14 mouse cellular contexts compared by ENCODE assay signal in the genomic region with DNA sequence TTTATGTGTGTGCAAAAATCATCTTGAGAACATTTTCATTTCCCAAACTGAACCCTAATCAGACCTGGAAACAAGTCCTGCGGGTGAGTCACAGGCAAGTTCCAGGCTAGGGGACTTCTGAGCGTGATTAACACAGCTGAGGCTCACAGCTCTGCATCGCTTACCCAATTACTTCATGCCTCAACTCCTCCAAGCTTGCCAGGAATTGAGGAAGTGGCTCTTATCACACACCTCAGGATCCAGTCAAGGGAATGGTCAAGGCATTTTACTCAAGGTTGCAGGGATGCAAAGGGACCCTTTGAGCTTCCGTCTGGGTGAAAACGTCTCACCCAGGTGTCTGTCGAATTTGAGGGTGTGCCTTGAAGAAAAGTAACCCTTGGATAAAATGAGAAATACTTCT. TPM values are rescaled to one million over a fixed set of nuclear protein-coding genes. Genes with fewer than 3 reads are reported as not detected.
A peak's percentile ranks its signal among the peaks of the same experiment; 100 is the strongest.
DNase-seq lines count a peak whose midpoint lies in the region; ATAC-seq and TF ChIP-seq lines count a peak whose summit lies in the region.
"Had no signal": no experiment of that assay in that cellular context is flagged by ENCODE, and none has a peak within 500 bp of the region (broad histone marks: within the 10 kb centered on the region; RNA-seq: fewer than 3 reads in every experiment).

No protein-coding gene starts in this region.

- no peaks in the 10 kb centered on the region for H3K9me3 ChIP-seq in lung, postnatal 0 days (ENCODE audit: low read length)
- H3K9me3 ChIP-seq in MEL (replicated peaks; ENCODE audit: insufficient read depth, low read length) = no peaks in the 10 kb centered on the region
- H3K9me3 ChIP-seq in embryonic facial prominence, embryonic 10.5 days = no peaks in the 10 kb centered on the region
- H3K9me3 ChIP-seq: embryonic facial prominence, embryonic 12.5 days; neural tube, embryonic 12.5 days had no signal

- no peak overlapping the region for H3K4me3 ChIP-seq in lung, postnatal 0 days (ENCODE audit: low read depth, low read length)
- H3K4me3 ChIP-seq in MEL (ENCODE audit: control insufficient read depth in 1 of 2, insufficient read depth in 1 of 2, low read depth in 2 of 2, low read length in 2 of 2) (no peak overlapping the region), myocyte (no peak overlapping the region)
- H3K4me3 ChIP-seq in left cerebral cortex, adult 2 months = no peak overlapping the region
- no peak overlapping the region for H3K4me3 ChIP-seq in embryonic facial prominence, embryonic 10.5 days
- H3K4me3 ChIP-seq: embryonic facial prominence, embryonic 12.5 days; neural tube, embryonic 12.5 days had no signal

- ATAC-seq in lung, postnatal 0 days = peak; percentile 85
- ATAC-seq: activated CD4-positive, CD25-positive, alpha-beta regulatory T cell, adult 4 months had no signal

- H3K36me3 ChIP-seq in lung, postnatal 0 days (ENCODE audit: insufficient read depth, low read length) = no peaks in the 10 kb centered on the region
- H3K36me3 ChIP-seq in MEL (ENCODE audit: control insufficient read depth in 1 of 2, insufficient read depth in 2 of 2, low read length in 2 of 2) (peaks cover 0 to 14% of the 10 kb centered on the region in 2 experiments; a peak in 2 of 4 replicates), myocyte (ENCODE audit: control insufficient read depth, insufficient read depth) (no peaks in the 10 kb centered on the region)
- H3K36me3 ChIP-seq in embryonic facial prominence, embryonic 10.5 days (replicated peaks) = no peaks in the 10 kb centered on the region
- H3K36me3 ChIP-seq: embryonic facial prominence, embryonic 12.5 days; neural tube, embryonic 12.5 days had no signal

- intact Hi-C loops in left cerebral cortex, adult 2 months (cut with DNase I) = no loop called here

- no peak for TF ChIP-seq RAD21 in MEL (IDR thresholded peaks at IDR 0.05; ENCODE audit: low read depth, low read length)

- H3K4me2 ChIP-seq in lung, postnatal 0 days (replicated peaks; ENCODE audit: low read depth, low read length) = no peak overlapping the region
- peak overlapping the region; percentile 68 for H3K4me2 ChIP-seq in myocyte (ENCODE audit: low read depth)
- H3K4me2 ChIP-seq: embryonic facial prominence, embryonic 12.5 days; neural tube, embryonic 12.5 days had no signal

- H3K9ac ChIP-seq in lung, postnatal 0 days (replicated peaks; ENCODE audit: low read depth) = no peak overlapping the region
- H3K9ac ChIP-seq in MEL (ENCODE audit: control insufficient read depth, low read depth, low read length, poor library complexity, severe bottlenecking) = no peak overlapping the region
- H3K9ac ChIP-seq: embryonic facial prominence, embryonic 12.5 days; neural tube, embryonic 12.5 days had no signal

- H3K27ac ChIP-seq in lung, postnatal 0 days (ENCODE audit: low read length) = no peak overlapping the region
- H3K27ac ChIP-seq in MEL (ENCODE audit: control insufficient read depth, low read depth, low read length) = 0 out of 2 replicates have a peak overlapping the region, but pooled peaks have one; percentile 7
- H3K27ac ChIP-seq in left cerebral cortex, adult 2 months = no peak overlapping the region
- H3K27ac ChIP-seq in embryonic facial prominence, embryonic 10.5 days (replicated peaks) = no peak overlapping the region
- H3K27ac ChIP-seq: embryonic facial prominence, embryonic 12.5 days; neural tube, embryonic 12.5 days had no signal

- DNase-seq in lung, postnatal 0 days (ENCODE audit: low spot score) = peak; percentile 41
- DNase-seq in lung, adult 18-20 months = no peak
- peak; percentile 83 for DNase-seq in MEL (ENCODE audit: low read depth, low spot score)
- DNase-seq in brain, embryonic 14.5 days (ENCODE audit: low read depth) = peak; percentile 39
- no peak for DNase-seq in left cerebral cortex, adult 2 months (ENCODE audit: extremely low spot score in 1 of 2, low spot score in 2 of 2)
- no peak for DNase-seq in embryonic facial prominence, embryonic 10.5 days (ENCODE audit: low spot score)
- DNase-seq: gastrocnemius, postnatal 36 days; spleen, adult 18-20 months had no signal

- no peak for TF ChIP-seq CTCF in lung, postnatal 0 days (IDR thresholded peaks at IDR 0.05)
- TF ChIP-seq CTCF in MEL (IDR thresholded peaks at IDR 0.05 in 2 of 3, conservative IDR thresholded peaks at IDR 0.05 in 1 of 3; ENCODE audit: control insufficient read depth in 1 of 3, insufficient read depth in 1 of 3, low read depth in 2 of 3, low read length in 3 of 3, poor library complexity in 1 of 3, severe bottlenecking in 1 of 3) = no peak
- TF ChIP-seq CTCF in brain, embryonic 14.5 days (IDR thresholded peaks at IDR 0.05; ENCODE audit: borderline replicate concordance, extremely low read depth, insufficient read depth, insufficient read length) = no peak
- TF ChIP-seq CTCF in left cerebral cortex, adult 2 months (IDR thresholded peaks at IDR 0.05) = no peak

- no peak overlapping the region for H3ac ChIP-seq in myocyte (ENCODE audit: control insufficient read depth, insufficient read length)

- TF ChIP-seq POLR2A in MEL (IDR thresholded peaks at IDR 0.05; ENCODE audit: control insufficient read depth in 1 of 2, insufficient read depth in 1 of 2, low read depth in 1 of 2, low read length in 2 of 2, poor library complexity in 1 of 2) (no peak), myocyte (IDR thresholded peaks at IDR 0.05; ENCODE audit: insufficient read length, low read depth) (no peak)
- no peak for TF ChIP-seq POLR2A in brain, embryonic 14.5 days (IDR thresholded peaks at IDR 0.05; ENCODE audit: borderline replicate concordance, extremely low read depth, insufficient read depth, insufficient read length, poor library complexity, severe bottlenecking)

- no peaks in the 10 kb centered on the region for H3K4me1 ChIP-seq in lung, postnatal 0 days (ENCODE audit: insufficient read depth, low read depth, low read length)
- H3K4me1 ChIP-seq in MEL (ENCODE audit: control insufficient read depth in 1 of 2, insufficient read depth in 2 of 2, low read length in 2 of 2) = peaks cover 0 to 20% of the 10 kb centered on the region in 2 experiments; a peak in 2 of 4 replicates
- H3K4me1 ChIP-seq in embryonic facial prominence, embryonic 10.5 days = no peaks in the 10 kb centered on the region
- H3K4me1 ChIP-seq: embryonic facial prominence, embryonic 12.5 days; neural tube, embryonic 12.5 days had no signal

- 0 out of 2 replicates have a peak, but pooled peaks have one; percentile 28 for TF ChIP-seq EP300 in lung, postnatal 0 days (IDR thresholded peaks at IDR 0.05)
- peak; percentile 35 to 56; a peak in 3 of 4 replicates for TF ChIP-seq EP300 in MEL (IDR thresholded peaks at IDR 0.05; ENCODE audit: low read depth in 1 of 2, low read length in 2 of 2)

- no peaks in the 10 kb centered on the region for H3K79me2 ChIP-seq in MEL (ENCODE audit: control insufficient read depth, insufficient read depth, low read length, poor library complexity)
- no peaks in the 10 kb centered on the region for H3K79me2 ChIP-seq in myocyte (ENCODE audit: control insufficient read depth, insufficient read depth)

- 43% methylated on average over 6 of the region's 6 CpGs for WGBS in lung, postnatal 0 days
- 74% methylated on average over 6 of the region's 6 CpGs for WGBS in embryonic facial prominence, embryonic 10.5 days

- H3K27me3 ChIP-seq in lung, postnatal 0 days (replicated peaks; ENCODE audit: insufficient read depth, low read length) = no peaks in the 10 kb centered on the region
- H3K27me3 ChIP-seq in MEL (ENCODE audit: control insufficient read depth in 1 of 2, insufficient read depth in 2 of 2, low read length in 2 of 2) = no peaks in the 10 kb centered on the region; a peak in 1 of 4 replicates
- no peaks in the 10 kb centered on the region for H3K27me3 ChIP-seq in myocyte (ENCODE audit: control insufficient read depth, insufficient read depth, insufficient read length)
- no peaks in the 10 kb centered on the region for H3K27me3 ChIP-seq in embryonic facial prominence, embryonic 10.5 days (replicated peaks; ENCODE audit: low read depth, poor library complexity, severe bottlenecking)
- H3K27me3 ChIP-seq: embryonic facial prominence, embryonic 12.5 days; neural tube, embryonic 12.5 days had no signal

TF ChIP-seq in MEL, 35 proteins besides CTCF, POLR2A, EP300 and RAD21 (continues in another document):
- TF ChIP-seq GATA1 (IDR thresholded peaks at IDR 0.05; ENCODE audit: low read depth, low read length) (peak; percentile 64), ETS1 (IDR thresholded peaks at IDR 0.05; ENCODE audit: low read depth, low read length) (peak; percentile 37; the same call in 1 of the 2 replicates)

TF ChIP-seq in myocyte, 11 proteins besides CTCF, POLR2A, EP300 and RAD21 (continues in another document):
- TF ChIP-seq MYOD1 (IDR thresholded peaks at IDR 0.05; ENCODE audit: control insufficient read depth in 1 of 3, insufficient read length in 2 of 3, low read depth in 2 of 3) = no peak

RNA-seq across cellular contexts. Expression of gene U90926, which starts 4.6 kb away (rescaled TPM):
- polyA plus RNA-seq in lung, postnatal 0 days (2015; fragmentation: Nextera tagmentation; extraction: Ambion mirVana) = not detected in 2 replicates
- not detected in 2 replicates for total RNA-seq in MEL (2012; rRNA removed)
- polyA plus RNA-seq in MEL (2012; ENCODE audit: insufficient read depth in 1 of 2, insufficient read length in 2 of 2, low read depth in 1 of 2, low replicate concordance in 2 of 2, missing spikeins in 1 of 2) (not detected), myocyte (2012; fragmentation: generic; extraction: Trizol) (not detected)
- polyA plus RNA-seq in brain, embryonic 14.5 days (2012; rRNA removed) = not detected in 2 replicates
- total RNA-seq in left cerebral cortex, adult 2 months (2021) = not detected
- not detected in 2 replicates for polyA plus RNA-seq in embryonic facial prominence, embryonic 10.5 days (2016; fragmentation: Nextera tagmentation; extraction: Ambion mirVana)
- total RNA-seq: gastrocnemius, postnatal 36 days; left cerebral cortex, adult 18-20 months had no signal
- polyA plus RNA-seq: activated CD4-positive, CD25-positive, alpha-beta regulatory T cell, adult 4 months; embryonic facial prominence, embryonic 12.5 days; liver, embryonic 16.5 days; neural tube, embryonic 12.5 days had no signal

RNA-seq across cellular contexts. Expression of gene Ppef2, which starts 36.3 kb away (rescaled TPM):
- 0.14 and 0.69 TPM in 2 replicates for polyA plus RNA-seq in lung, postnatal 0 days (2015; fragmentation: Nextera tagmentation; extraction: Ambion mirVana)
- 0.04 TPM in 1 of 2 replicates, not detected in the other for total RNA-seq in MEL (2012; rRNA removed)
- polyA plus RNA-seq in MEL (2012; ENCODE audit: insufficient read depth in 1 of 2, insufficient read length in 2 of 2, low read depth in 1 of 2, low replicate concordance in 2 of 2, missing spikeins in 1 of 2) = under 1 TPM in 1 of 2 experiments, not detected in 1; 0.08 TPM
- polyA plus RNA-seq in brain, embryonic 14.5 days (2012; rRNA removed) = 0.74 and 1.3 TPM in 2 replicates
- 0.18 TPM for polyA plus RNA-seq in myocyte (2012; fragmentation: generic; extraction: Trizol)
- total RNA-seq in left cerebral cortex, adult 2 months (2021) = under 1 TPM; 0.54 to 0.75 TPM
- polyA plus RNA-seq in embryonic facial prominence, embryonic 10.5 days (2016; fragmentation: Nextera tagmentation; extraction: Ambion mirVana) = 0.45 TPM in 1 of 2 replicates, not detected in the other
- total RNA-seq: gastrocnemius, postnatal 36 days had no signal
- polyA plus RNA-seq: liver, embryonic 16.5 days had no signal

RNA-seq across cellular contexts. Expression of gene Naaa, which starts 58.1 kb away (rescaled TPM):
- 27.2 and 27.8 TPM in 2 replicates for polyA plus RNA-seq in lung, postnatal 0 days (2015; fragmentation: Nextera tagmentation; extraction: Ambion mirVana)
- total RNA-seq in MEL (2012; rRNA removed) = 2.2 TPM in 2 replicates
- polyA plus RNA-seq in MEL (2012; ENCODE audit: insufficient read depth in 1 of 2, insufficient read length in 2 of 2, low read depth in 1 of 2, low replicate concordance in 2 of 2, missing spikeins in 1 of 2) = 1 to 10 TPM in 1 of 2 experiments, not detected in 1; 6.7 TPM
- 9.4 and 15.5 TPM in 2 replicates for polyA plus RNA-seq in brain, embryonic 14.5 days (2012; rRNA removed)
- 6.2 TPM for polyA plus RNA-seq in myocyte (2012; fragmentation: generic; extraction: Trizol)
- 10 to 100 TPM; 38.6 to 40.1 TPM for total RNA-seq in left cerebral cortex, adult 2 months (2021)
- 1.9 and 3.2 TPM in 2 replicates for polyA plus RNA-seq in embryonic facial prominence, embryonic 10.5 days (2016; fragmentation: Nextera tagmentation; extraction: Ambion mirVana)

Comparison
In these comparisons a context has a peak if more than half of its experiments do, and no peak if none do; other contexts are left out.
1. DNase-seq: peak in lung, postnatal 0 days (single experiment), MEL (single experiment) and brain, embryonic 14.5 days (single experiment); none in lung, adult 18-20 months (0 of 2), left cerebral cortex, adult 2 months (0 of 2) and embryonic facial prominence, embryonic 10.5 days (single experiment).